Mouse (Mus musculus) mouse trophoblast stem cell (cell line): Measurements from ENCODE around the gene Atf5.

Experiments
- in situ Hi-C, 2 experiments: fragments of 300-500 bp; cut with MseI, MboI; formaldehyde crosslinking; loops; 2 replicates in 1 of 2; 3 replicates in 1 of 2; pipeline ENCODE4 v1.15.1; 2025

Gene Atf5

DNA sequence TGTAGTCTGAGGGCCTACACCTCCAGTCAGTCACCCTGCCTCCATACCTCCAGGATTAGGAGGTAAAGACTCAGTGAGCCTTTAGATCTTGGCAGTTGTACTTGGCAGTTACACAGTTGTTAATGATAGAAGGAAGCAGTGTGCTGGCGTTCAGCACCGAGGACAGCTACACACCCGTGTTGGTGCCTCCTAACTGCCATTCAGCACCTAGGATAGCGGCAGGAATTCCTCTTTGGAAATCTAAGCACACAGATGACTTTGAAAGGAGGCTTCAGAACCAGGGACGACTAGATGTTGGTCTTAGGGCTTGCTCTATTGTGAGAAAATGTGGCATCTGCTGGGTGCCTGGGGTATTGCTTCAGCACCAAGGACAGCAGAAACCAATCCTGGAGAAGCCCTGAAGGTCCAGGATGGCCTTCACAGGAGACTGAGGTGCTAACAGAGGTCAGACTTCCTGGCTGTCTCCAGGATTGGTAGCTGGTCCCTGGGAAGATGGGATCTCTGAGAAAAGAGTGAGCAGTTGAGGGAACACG, 46.3 kb downstream of the Atf5 start:
- in situ Hi-C loops: no loop called here

GRCm38 (mm10) chr7:44768129-44768528, 48.3 kb downstream of the Atf5 start:
- in situ Hi-C loops: no loop called here
